Mouse (Mus musculus): ENCODE data around the gene Gaa.
"Not testable (repeated sequence)": the region's sequence is repeated elsewhere in the genome, so short reads cannot be mapped to it uniquely, and the experiment has no call there.

Gaa gene

GRCm38 (mm10) chr11:119267768-119268556 lies at the start of gene Gaa:
Gene Gaa, plus strand, starts transcription at chr11:119267887.
- DNase-seq (ENCODE audit: low spot score), result peak; percentile 99

DNA sequence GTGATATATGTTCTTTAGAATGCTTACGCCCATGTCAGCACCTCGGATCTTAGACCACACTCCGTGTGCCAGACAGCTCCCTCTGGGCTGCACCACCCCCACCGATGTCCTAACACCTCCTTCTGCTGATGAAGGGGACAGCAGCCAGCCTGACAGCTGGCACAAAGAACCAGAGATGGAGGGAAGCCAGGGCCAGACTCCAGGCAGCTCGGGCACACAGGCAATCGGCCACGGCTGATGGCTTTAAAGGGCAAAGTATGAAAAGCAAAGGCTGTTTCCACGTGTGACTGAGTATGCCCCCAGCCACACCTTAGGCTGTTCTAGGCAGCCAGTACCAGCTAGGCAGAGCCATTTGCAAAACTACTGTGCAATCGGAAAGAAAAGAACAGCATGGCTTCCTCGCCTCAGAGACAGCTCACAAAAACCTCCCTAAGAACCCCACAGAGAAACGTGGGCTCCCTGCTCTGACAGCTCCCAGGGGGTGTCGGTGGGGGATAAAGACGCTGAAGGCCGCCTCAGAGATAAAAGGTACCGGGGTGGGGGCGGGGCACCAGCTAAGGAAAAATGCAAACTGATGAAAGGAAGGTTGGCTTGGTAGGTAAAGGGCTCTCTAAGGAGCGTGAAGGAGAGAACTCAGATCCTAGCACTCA lies 47.7 kb upstream of the Gaa start:
- DNase-seq (ENCODE audit: low spot score), result no peak

DNA sequence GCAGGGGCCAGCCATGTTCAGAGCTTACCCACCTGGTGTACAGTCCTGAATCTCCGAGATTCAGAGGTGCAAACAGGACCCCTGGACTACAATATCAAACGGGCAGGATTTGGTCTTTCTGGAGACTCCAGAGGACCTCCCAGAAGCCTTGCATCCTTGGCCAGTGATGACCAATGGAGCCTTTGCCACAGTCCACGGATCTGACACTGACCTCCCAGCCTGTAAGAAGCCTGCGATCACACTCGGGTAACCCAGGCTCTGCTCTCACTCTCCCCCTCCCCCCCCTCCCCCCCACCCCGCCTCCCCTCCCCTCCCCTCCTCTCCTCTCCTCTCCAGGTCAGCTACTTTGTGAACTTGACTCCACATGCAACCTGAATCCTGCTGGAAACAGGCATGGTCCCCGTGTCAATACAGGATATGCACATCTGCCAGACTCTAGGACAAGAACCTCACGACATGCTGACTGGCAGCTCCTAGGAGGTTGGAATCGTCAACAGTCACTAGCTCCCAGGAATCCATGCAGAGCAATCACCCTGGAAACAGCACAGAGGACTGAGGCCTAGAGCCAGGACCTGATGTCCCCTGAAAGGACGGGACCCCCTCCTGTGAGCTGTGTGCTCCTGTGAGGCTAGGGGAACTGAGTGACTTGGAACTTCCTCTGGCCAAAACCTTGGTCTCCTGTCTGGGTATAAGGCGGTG lies 45.7 kb upstream of the Gaa start:
- no peak for DNase-seq (ENCODE audit: low spot score)

GRCm38 (mm10) chr11:119223124-119223890 lies 44.4 kb upstream of the Gaa start:
- no peak for DNase-seq (ENCODE audit: low spot score)

DNA sequence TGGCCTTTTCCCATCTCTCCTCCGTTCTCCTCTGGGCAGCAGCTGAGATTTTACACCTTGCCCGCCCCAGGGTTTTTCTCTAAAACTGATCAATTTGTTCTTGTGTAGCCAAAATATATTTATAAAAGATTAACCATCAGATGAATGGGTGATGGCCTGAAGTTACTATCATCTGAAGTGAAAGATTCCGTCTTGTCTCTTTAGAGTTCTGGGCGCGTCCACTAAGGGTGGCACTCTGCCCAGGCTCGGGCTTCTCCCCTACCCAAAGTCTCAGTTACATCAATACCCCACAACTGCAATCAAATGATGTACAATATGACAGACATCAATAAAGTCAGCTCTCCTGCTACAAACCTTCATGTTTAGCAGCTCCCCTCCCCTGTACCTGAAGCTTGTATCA lies 42.8 kb upstream of the Gaa start:
- DNase-seq (ENCODE audit: low spot score), result no peak

- no peak for DNase-seq (ENCODE audit: low spot score)
These were observed 42.1 kb upstream of the Gaa start for GRCm38 (mm10) chr11:119225634-119226033.

DNA sequence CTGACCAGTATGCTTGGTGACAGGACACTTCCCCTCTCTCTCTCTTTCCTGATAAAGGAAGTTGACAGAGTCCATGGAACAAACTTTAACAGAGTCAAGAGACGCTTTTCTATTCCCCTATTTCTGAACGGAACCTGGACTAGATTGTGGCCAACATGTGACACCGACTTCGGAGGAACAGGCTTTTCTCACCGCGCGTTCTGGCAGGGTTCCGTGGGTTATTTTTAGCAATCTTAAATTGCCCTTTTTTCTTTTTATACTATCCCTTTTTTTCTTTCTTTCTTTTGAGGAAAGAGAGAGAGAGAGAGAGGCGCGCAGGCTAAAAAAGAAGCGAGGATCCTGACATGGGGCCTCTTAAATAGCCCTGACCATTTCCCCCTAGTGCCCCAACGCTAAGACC lies 40.1 kb upstream of the Gaa start:
- DNase-seq (ENCODE audit: low spot score), result no peak

DNA sequence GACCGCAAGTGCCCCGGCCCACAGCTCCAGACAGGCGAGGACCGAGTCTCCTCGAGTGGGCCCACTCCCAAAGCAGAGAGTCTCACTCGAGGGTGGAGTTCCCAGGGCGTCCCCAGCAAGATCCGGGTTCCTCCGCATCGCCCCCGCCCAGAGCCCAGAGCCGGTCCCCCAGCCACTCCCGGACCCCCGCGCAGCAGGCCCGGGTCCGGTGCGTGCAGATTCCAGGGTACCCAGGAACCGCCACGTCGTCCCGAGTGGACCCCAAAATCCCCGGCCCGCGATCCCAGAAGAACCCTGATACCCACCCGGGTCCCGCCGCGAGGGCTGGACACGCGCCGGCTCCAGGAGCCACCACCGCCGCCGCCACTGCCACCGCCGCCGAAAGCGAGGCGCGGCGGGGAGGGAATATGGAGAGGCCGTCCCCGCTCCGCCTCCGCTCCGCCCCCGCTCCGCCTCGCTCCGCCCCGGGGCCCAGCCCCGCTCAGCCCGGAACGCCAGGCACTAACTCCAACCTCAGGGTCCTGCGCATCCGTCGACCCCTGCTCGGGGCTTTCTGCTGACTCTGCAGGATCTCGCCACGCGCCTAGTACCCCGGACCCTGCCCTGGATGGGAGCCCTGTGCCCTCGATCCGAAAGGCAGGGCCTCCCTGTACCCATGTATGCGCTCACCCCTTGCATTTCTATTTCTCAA lies 39.5 kb upstream of the Gaa start, which contains the start of the genes Tbc1d16 and Ccdc40:
TSS of gene Tbc1d16 (minus strand) at position 409 of the 691 bp plus-strand sequence.
TSS of gene Ccdc40 (plus strand) at position 482 of the 691 bp plus-strand sequence.
- no peak for DNase-seq (ENCODE audit: low spot score)

DNA sequence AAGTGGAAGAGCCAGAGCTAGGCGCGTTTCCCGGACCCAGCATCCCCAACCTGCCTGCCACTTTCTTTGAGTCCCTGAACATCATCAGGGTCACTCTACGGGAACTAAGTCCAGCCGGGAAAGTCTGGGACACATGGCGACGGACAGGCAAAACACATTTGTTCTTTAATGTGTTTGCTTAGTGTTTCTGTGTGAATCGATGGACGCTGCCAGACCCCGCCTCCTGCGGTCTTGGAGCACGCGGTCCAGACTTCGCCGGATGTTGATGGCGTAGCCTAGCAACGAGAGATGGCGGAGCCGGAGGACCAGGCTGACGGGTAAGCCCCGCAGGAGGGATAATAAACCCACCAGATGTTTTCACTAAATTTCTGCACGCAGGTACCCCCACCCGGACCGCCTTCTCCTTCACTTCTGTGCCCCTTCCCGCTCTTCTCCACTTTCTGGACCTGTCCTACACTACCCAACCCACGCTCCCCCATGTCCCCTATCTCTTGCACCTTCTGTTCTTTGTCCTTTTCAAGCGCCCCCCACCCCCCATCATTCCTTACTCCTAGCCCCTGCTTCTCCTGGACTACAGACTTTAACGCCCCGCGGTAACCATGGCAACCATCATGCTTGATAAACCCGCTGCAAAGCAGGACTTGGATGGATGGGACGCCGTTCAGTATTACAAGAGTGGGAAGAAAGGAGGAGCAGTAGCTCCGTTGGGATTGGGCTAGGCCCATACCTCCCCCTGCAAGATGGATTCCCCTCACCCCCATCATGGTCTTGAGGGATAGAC lies 38.7 kb upstream of the Gaa start:
- DNase-seq (ENCODE audit: low spot score), result no peak

- no peak for DNase-seq (ENCODE audit: low spot score)
These were observed 32.9 kb upstream of the Gaa start for GRCm38 (mm10) chr11:119234770-119235169.

GRCm38 (mm10) chr11:119235596-119235995 lies 32.1 kb upstream of the Gaa start:
- no peak for DNase-seq (ENCODE audit: low spot score)

DNA sequence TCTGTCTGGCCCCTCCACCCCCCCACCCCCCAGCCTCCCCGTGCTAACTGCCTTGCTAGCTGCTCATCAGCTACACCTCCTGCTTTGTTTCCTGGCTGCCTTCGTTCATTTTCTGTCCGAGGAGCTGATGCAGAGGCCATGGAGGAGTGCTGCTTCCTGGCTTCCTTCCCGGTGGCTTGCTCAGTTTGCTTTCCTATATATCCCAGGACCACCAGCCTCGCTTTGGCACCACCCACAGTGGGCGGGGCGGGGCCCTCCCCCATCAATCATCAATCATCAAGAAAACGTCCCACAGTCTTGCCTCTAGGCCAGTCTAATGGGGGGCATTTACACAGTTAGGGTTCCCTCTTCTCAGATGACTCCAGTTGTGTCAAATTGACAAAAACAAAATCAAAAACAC lies 31.3 kb upstream of the Gaa start:
- DNase-seq (ENCODE audit: low spot score), result no peak

DNA sequence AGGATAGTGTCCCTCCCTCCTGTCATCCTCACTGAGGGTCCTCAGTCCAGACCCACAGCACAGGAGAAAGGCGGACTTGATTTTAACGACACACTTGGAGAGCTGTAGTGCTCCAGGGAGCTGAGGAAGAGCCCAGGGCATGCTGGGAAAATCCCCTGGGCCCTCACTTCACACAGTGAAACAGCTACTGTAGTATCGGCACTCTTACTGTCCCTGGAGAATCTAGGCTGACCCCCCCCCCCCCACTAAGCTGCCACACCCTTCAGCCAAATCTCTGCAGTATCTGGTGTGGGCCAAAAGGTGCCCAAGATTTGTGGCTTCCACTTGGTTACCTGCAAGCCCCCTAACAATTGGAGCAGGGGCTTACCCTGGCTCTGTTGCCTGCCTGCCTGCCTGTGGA lies 30.7 kb upstream of the Gaa start:
- DNase-seq (ENCODE audit: low spot score), result no peak

GRCm38 (mm10) chr11:119237568-119238304 lies 30.0 kb upstream of the Gaa start:
- DNase-seq (ENCODE audit: low spot score), result no peak

- DNase-seq (ENCODE audit: low spot score), result no peak
These were observed 29.4 kb upstream of the Gaa start for GRCm38 (mm10) chr11:119238305-119238721.

- no peak for DNase-seq (ENCODE audit: low spot score)
These were observed 28.2 kb upstream of the Gaa start for GRCm38 (mm10) chr11:119239480-119239879.

DNA sequence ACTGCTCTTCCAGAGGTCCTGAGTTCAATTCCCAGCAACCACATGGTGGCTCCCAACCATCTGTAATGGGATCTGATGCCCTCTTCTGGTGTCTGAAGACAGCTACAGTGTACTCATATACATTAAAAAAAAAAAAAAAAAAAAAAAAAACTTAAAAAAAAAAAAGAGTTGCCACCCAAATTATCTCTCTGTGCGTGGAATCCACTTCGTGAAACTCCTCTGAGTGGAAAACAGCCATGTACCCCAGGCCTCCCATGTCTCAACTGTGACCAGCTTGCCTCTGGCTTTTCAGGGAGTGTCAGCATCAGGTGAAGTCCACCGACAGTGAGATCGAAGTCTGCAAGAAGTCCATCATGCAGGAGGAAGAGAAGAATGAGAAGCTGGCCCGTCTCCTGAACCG lies 22.1 kb upstream of the Gaa start:
- DNase-seq (ENCODE audit: low spot score), result not testable (repeated sequence)

- DNase-seq (ENCODE audit: low spot score), result peak; percentile 42
These were observed 18.7 kb upstream of the Gaa start for GRCm38 (mm10) chr11:119249011-119249410.

- no peak for DNase-seq (ENCODE audit: low spot score)
These were observed 16.7 kb upstream of the Gaa start for GRCm38 (mm10) chr11:119250998-119251397.
